Mouse (Mus musculus): ENCODE data around the gene Pwwp2b. TPM values are rescaled to one million over a fixed set of nuclear protein-coding genes. Genes with fewer than 3 reads are reported as not detected.

Gene Pwwp2b
- polyA plus RNA-seq, 1 experiment from 2014 or later: 11.6 TPM

GRCm38 (mm10) chr7:139230241-139230640, 18.0 kb upstream of the Pwwp2b start:
- no peak overlapping the region for H3K27ac ChIP-seq (replicated peaks; ENCODE audit: low read depth, low read length)
- 67% methylated on average over 9 of the region's 12 CpGs for WGBS
- no peak for DNase-seq (ENCODE audit: low spot score)

GRCm38 (mm10) chr7:139233714-139234113, 14.6 kb upstream of the Pwwp2b start:
- 0% methylated on average over 7 of the region's 7 CpGs for WGBS
- H3K4me3 ChIP-seq (ENCODE audit: low read depth, low read length): no peak overlapping the region
- H3K4me1 ChIP-seq (ENCODE audit: control insufficient read depth, insufficient read depth, low read length): peaks cover 11% of the 10 kb centered on the region
- no peaks in the 10 kb centered on the region for H3K27me3 ChIP-seq (replicated peaks; ENCODE audit: control insufficient read depth, insufficient read depth, low read length)
- H3K9ac ChIP-seq (ENCODE audit: low read depth, low read length): no peak overlapping the region
- no peaks in the 10 kb centered on the region for H3K9me3 ChIP-seq (ENCODE audit: control insufficient read depth, low read length)
- DNase-seq (ENCODE audit: low spot score) (peak; percentile 93), ATAC-seq (ENCODE audit: low read depth) (peak; percentile 88)
- H3K36me3 ChIP-seq (ENCODE audit: control insufficient read depth, insufficient read depth, low read length): no peaks in the 10 kb centered on the region
- H3K27ac ChIP-seq (replicated peaks; ENCODE audit: low read depth, low read length): no peak overlapping the region
- H3K4me2 ChIP-seq (ENCODE audit: low read depth, low read length): no peak overlapping the region

More at GRCm38 (mm10) chr7:139230241-139230640, 18.0 kb upstream of the Pwwp2b start:
- no peaks in the 10 kb centered on the region for H3K27me3 ChIP-seq (replicated peaks; ENCODE audit: control insufficient read depth, insufficient read depth, low read length)
- ATAC-seq (ENCODE audit: low read depth): no peak
- H3K9me3 ChIP-seq (ENCODE audit: control insufficient read depth, low read length): no peaks in the 10 kb centered on the region
- no peak overlapping the region for H3K9ac ChIP-seq (ENCODE audit: low read depth, low read length)
- no peaks in the 10 kb centered on the region for H3K36me3 ChIP-seq (ENCODE audit: control insufficient read depth, insufficient read depth, low read length)
- peaks cover 11% of the 10 kb centered on the region for H3K4me1 ChIP-seq (ENCODE audit: control insufficient read depth, insufficient read depth, low read length)
- H3K4me2 ChIP-seq (ENCODE audit: low read depth, low read length): no peak overlapping the region
- H3K4me3 ChIP-seq (ENCODE audit: low read depth, low read length): no peak overlapping the region

GRCm38 (mm10) chr7:139234426-139235188, 13.7 kb upstream of the Pwwp2b start:
- Histone ChIP-seq H3K4me1 (ENCODE audit: control insufficient read depth, insufficient read depth, low read length) (peaks cover 11% of the 10 kb centered on the region), H3K9ac (ENCODE audit: low read depth, low read length) (peak overlapping the region; percentile 42; the same call in 1 of the 2 replicates), H3K36me3 (ENCODE audit: control insufficient read depth, insufficient read depth, low read length) (no peaks in the 10 kb centered on the region), H3K27me3 (replicated peaks; ENCODE audit: control insufficient read depth, insufficient read depth, low read length) (no peaks in the 10 kb centered on the region), H3K4me3 (ENCODE audit: low read depth, low read length) (no peak overlapping the region), H3K9me3 (ENCODE audit: control insufficient read depth, low read length) (no peaks in the 10 kb centered on the region), H3K4me2 (ENCODE audit: low read depth, low read length) (no peak overlapping the region), H3K27ac (replicated peaks; ENCODE audit: low read depth, low read length) (no peak overlapping the region)
- WGBS: 13% methylated on average over 18 of the region's 18 CpGs
- ATAC-seq (ENCODE audit: low read depth) (peak; percentile 63; the same call in 1 of the 2 replicates), DNase-seq (ENCODE audit: low spot score) (peak; percentile 67)

- Histone ChIP-seq H3K27ac (replicated peaks; ENCODE audit: low read depth, low read length) (no peak overlapping the region), H3K4me1 (ENCODE audit: control insufficient read depth, insufficient read depth, low read length) (peaks cover 11% of the 10 kb centered on the region), H3K4me2 (ENCODE audit: low read depth, low read length) (no peak overlapping the region), H3K4me3 (ENCODE audit: low read depth, low read length) (no peak overlapping the region), H3K9ac (ENCODE audit: low read depth, low read length) (no peak overlapping the region), H3K27me3 (replicated peaks; ENCODE audit: control insufficient read depth, insufficient read depth, low read length) (no peaks in the 10 kb centered on the region), H3K9me3 (ENCODE audit: control insufficient read depth, low read length) (no peaks in the 10 kb centered on the region), H3K36me3 (ENCODE audit: control insufficient read depth, insufficient read depth, low read length) (no peaks in the 10 kb centered on the region)
- DNase-seq (ENCODE audit: low spot score) (no peak), ATAC-seq (ENCODE audit: low read depth) (no peak)
- 78% methylated on average over 12 of the region's 12 CpGs for WGBS
Observed at GRCm38 (mm10) chr7:139235651-139236358, 12.5 kb upstream of the Pwwp2b start.

- no peak overlapping the region for H3K4me3 ChIP-seq (ENCODE audit: low read depth, low read length)
- ATAC-seq (ENCODE audit: low read depth): no peak
- H3K36me3 ChIP-seq (ENCODE audit: control insufficient read depth, insufficient read depth, low read length): no peaks in the 10 kb centered on the region
- H3K9me3 ChIP-seq (ENCODE audit: control insufficient read depth, low read length): no peaks in the 10 kb centered on the region
- no peak overlapping the region for H3K4me2 ChIP-seq (ENCODE audit: low read depth, low read length)
- DNase-seq (ENCODE audit: low spot score): no peak
- no peaks in the 10 kb centered on the region for H3K27me3 ChIP-seq (replicated peaks; ENCODE audit: control insufficient read depth, insufficient read depth, low read length)
- H3K4me1 ChIP-seq (ENCODE audit: control insufficient read depth, insufficient read depth, low read length): peaks cover 3% of the 10 kb centered on the region; the same call in 1 of the 2 replicates
- H3K9ac ChIP-seq (ENCODE audit: low read depth, low read length): no peak overlapping the region
- 72% methylated on average over 3 of the region's 3 CpGs for WGBS
- no peak overlapping the region for H3K27ac ChIP-seq (replicated peaks; ENCODE audit: low read depth, low read length)
Observed at GRCm38 (mm10) chr7:139239432-139239831, 8.8 kb upstream of the Pwwp2b start.

- Histone ChIP-seq H3K9me3 (ENCODE audit: control insufficient read depth, low read length) (no peaks in the 10 kb centered on the region), H3K27me3 (replicated peaks; ENCODE audit: control insufficient read depth, insufficient read depth, low read length) (no peaks in the 10 kb centered on the region), H3K9ac (ENCODE audit: low read depth, low read length) (no peak overlapping the region), H3K27ac (replicated peaks; ENCODE audit: low read depth, low read length) (no peak overlapping the region), H3K4me1 (ENCODE audit: control insufficient read depth, insufficient read depth, low read length) (peaks cover 32% of the 10 kb centered on the region), H3K4me2 (ENCODE audit: low read depth, low read length) (no peak overlapping the region), H3K4me3 (ENCODE audit: low read depth, low read length) (no peak overlapping the region), H3K36me3 (ENCODE audit: control insufficient read depth, insufficient read depth, low read length) (no peaks in the 10 kb centered on the region)
- DNase-seq (ENCODE audit: low spot score) (no peak), ATAC-seq (ENCODE audit: low read depth) (no peak)
- 64% methylated on average over 5 of the region's 5 CpGs for WGBS
Observed at GRCm38 (mm10) chr7:139246086-139246485, 2.2 kb upstream of the Pwwp2b start.

- ATAC-seq (ENCODE audit: low read depth) (peak; percentile 54), DNase-seq (ENCODE audit: low spot score) (peak; percentile 76)
- WGBS: 6% methylated on average over 37 of the region's 38 CpGs
- H3K9ac ChIP-seq (ENCODE audit: low read depth, low read length): peak overlapping the region; percentile 86
- peak overlapping the region; percentile 82 for H3K27ac ChIP-seq (replicated peaks; ENCODE audit: low read depth, low read length)
- no peaks in the 10 kb centered on the region for H3K36me3 ChIP-seq (ENCODE audit: control insufficient read depth, insufficient read depth, low read length)
- H3K27me3 ChIP-seq (replicated peaks; ENCODE audit: control insufficient read depth, insufficient read depth, low read length): no peaks in the 10 kb centered on the region
- H3K4me1 ChIP-seq (ENCODE audit: control insufficient read depth, insufficient read depth, low read length): peaks cover 41% of the 10 kb centered on the region
- peak overlapping the region; percentile 74 for H3K4me3 ChIP-seq (ENCODE audit: low read depth, low read length)
- H3K9me3 ChIP-seq (ENCODE audit: control insufficient read depth, low read length): no peaks in the 10 kb centered on the region
- H3K4me2 ChIP-seq (ENCODE audit: low read depth, low read length): peak overlapping the region; percentile 98
Observed at GRCm38 (mm10) chr7:139246931-139247880, 1.1 kb upstream of the Pwwp2b start.

Data from embryonic facial prominence, embryonic 14.5 days (tissue).